Mouse (Mus musculus): ENCODE measurements at regions not wholly inside any gene's neighbourhood (a gene's known extent, or its start where the extent isn't known, plus 50 kb on each side); places are given as distances from the start of the nearest gene placed in this dataset.

DNA sequence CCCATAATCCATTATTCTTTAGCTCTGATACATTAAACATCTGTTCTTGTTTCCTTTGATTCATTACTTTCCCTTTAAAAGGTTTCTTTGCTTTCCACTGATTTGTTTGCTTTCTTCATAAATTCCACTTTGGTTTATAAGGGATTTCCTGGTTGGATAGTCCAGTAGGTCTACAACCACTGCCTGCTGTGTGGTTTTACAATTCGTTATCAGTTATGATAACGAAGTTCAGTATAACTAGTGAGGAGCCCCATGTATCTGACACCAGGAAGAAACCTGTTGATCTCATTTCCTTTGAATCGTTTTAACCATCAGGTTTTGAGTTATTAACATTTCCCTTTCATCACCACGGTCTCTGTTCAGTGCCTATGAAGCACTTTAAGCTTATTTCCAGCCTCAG lies 334.3 kb upstream of the Zwint start:
- TF ChIP-seq POLR2A (IDR thresholded peaks at IDR 0.05; ENCODE audit: control insufficient read depth, extremely low read depth, insufficient read depth, low read length, poor library complexity) (no peak), CTCF (IDR thresholded peaks at IDR 0.05; ENCODE audit: borderline replicate concordance, control insufficient read depth, extremely low read depth, insufficient read depth, low read length, poor library complexity) (no peak)

Data from thymus, adult 2 months (tissue).